Mouse (Mus musculus) midbrain, embryonic 13.5 days (tissue): ENCODE data around the gene Cmtm7. TPM values are rescaled to one million over a fixed set of nuclear protein-coding genes. Genes with fewer than 3 reads are reported as not detected.
"Not testable (repeated sequence)": the region's sequence is repeated elsewhere in the genome, so short reads cannot be mapped to it uniquely, and the experiment has no call there.

Source experiments
- ATAC-seq: fragments of 200-750 bp; cut with Nextera tagmentation; 2 replicates; pipeline ENCODE4 v1.8.0; 2017; ENCODE audit warnings: mild to moderate bottlenecking, moderate TSS enrichment, moderate library complexity
- H3K27ac ChIP-seq: fragments of 300-500 bp; sonication (generic); 2 replicates; pipeline ENCODE4 v1.5.1; 2015; ENCODE audit warnings: inconsistent platforms, mild to moderate bottlenecking, moderate library complexity
- H3K27me3 ChIP-seq: fragments of 300-500 bp; sonication (generic); 2 replicates; pipeline ENCODE4 v1.6.1; 2015; ENCODE audit warnings: mild to moderate bottlenecking, inconsistent platforms
- H3K36me3 ChIP-seq: fragments of 300-500 bp; sonication (generic); 2 replicates; pipeline ENCODE4 v1.6.1; 2015; ENCODE audit warnings: mild to moderate bottlenecking, inconsistent platforms
- H3K4me1 ChIP-seq: fragments of 300-500 bp; sonication (generic); replicated peaks from 2 replicates; pipeline ENCODE4 v1.6.1; 2015; ENCODE audit warnings: inconsistent platforms
- H3K4me2 ChIP-seq: fragments of 300-500 bp; sonication (generic); replicated peaks from 2 replicates; pipeline ENCODE4 v1.6.1; 2015; ENCODE audit warnings: moderate library complexity, mild to moderate bottlenecking, inconsistent platforms
- H3K4me3 ChIP-seq: fragments of 300-500 bp; sonication (generic); replicated peaks from 2 replicates; pipeline ENCODE4 v1.5.1; 2015; ENCODE audit warnings: mild to moderate bottlenecking, inconsistent platforms
- H3K9ac ChIP-seq: fragments of 300-500 bp; sonication (generic); replicated peaks from 2 replicates; pipeline ENCODE4 v1.6.1; 2015; ENCODE audit warnings: mild to moderate bottlenecking, inconsistent platforms
- H3K9me3 ChIP-seq: fragments of 300-500 bp; sonication (generic); 2 replicates; pipeline ENCODE4 v1.6.1; 2016; ENCODE audit warnings: mild to moderate bottlenecking, inconsistent platforms
- WGBS: fragments of 180-500 bp; shearing (Covaris S2); methylation state at CpG from one replicate; pipeline ENCODE4 v1.1.7; 2015; 5-methylcytosine and 5-hydroxymethylcytosine counted together
- polyA plus RNA-seq: library from polyadenylated mRNA; unstranded; fragments of >200 nt; fragmentation: Nextera tagmentation; extraction: Ambion mirVana; gene quantifications from 2 replicates; pipeline ENCODE4 v1.2.1, GENCODE M21; 2015

Gene Cmtm7
- polyA plus RNA-seq, 1 experiment from 2014 or later = 21.1 TPM

GRCm38 (mm10) chr9:114731871-114732682, 49.6 kb downstream of the Cmtm7 start:
- H3K4me2 ChIP-seq = peak overlapping the region; percentile 72

GRCm38 (mm10) chr9:114731011-114731755, 50.5 kb downstream of the Cmtm7 start, which contains the start of gene Cmtm6:
TSS of gene Cmtm6 (plus strand) at chr9:114731116.
- Histone ChIP-seq H3K9ac (peak within 1 kb of the TSS; percentile 92), H3K36me3 (no peaks in the 10 kb centered on the region), H3K9me3 (no peaks in the 10 kb centered on the region), H3K4me2 (peak within 1 kb of the TSS; percentile 72), H3K27ac (peak within 1 kb of the TSS; percentile 80), H3K27me3 (no peaks in the 10 kb centered on the region), H3K4me1 (peaks cover 22% of the 10 kb centered on the region), H3K4me3 (peak within 1 kb of the TSS; percentile 85)
- under 1% methylated on average over 53 of the region's 53 CpGs for WGBS
- peak; percentile 94 for ATAC-seq

More at GRCm38 (mm10) chr9:114731871-114732682, 49.6 kb downstream of the Cmtm7 start:
- Histone ChIP-seq H3K9ac (peak overlapping the region; percentile 92), H3K4me3 (peak overlapping the region; percentile 85), H3K9me3 (no peaks in the 10 kb centered on the region), H3K36me3 (peaks cover 2% of the 10 kb centered on the region; the same call in 1 of the 2 replicates), H3K27me3 (no peaks in the 10 kb centered on the region), H3K4me1 (peaks cover 22% of the 10 kb centered on the region), H3K27ac (no peak overlapping the region)
- 74% methylated on average over 12 of the region's 12 CpGs for WGBS
- no peak for ATAC-seq

- no peak for ATAC-seq
These were observed 51.5 kb downstream of the Cmtm7 start for GRCm38 (mm10) chr9:114729911-114730805.

GRCm38 (mm10) chr9:114728432-114728831, 53.2 kb downstream of the Cmtm7 start:
- 63% methylated on average over 2 of the region's 2 CpGs for WGBS
- not testable (repeated sequence) for ATAC-seq, H3K9ac ChIP-seq, H3K27me3 ChIP-seq, H3K4me3 ChIP-seq, H3K9me3 ChIP-seq, H3K27ac ChIP-seq, H3K4me2 ChIP-seq
- peaks cover 15% of the 10 kb centered on the region for H3K4me1 ChIP-seq
- H3K36me3 ChIP-seq = peaks cover 22% of the 10 kb centered on the region

More at GRCm38 (mm10) chr9:114729911-114730805, 51.5 kb downstream of the Cmtm7 start:
- no peaks in the 10 kb centered on the region for H3K27me3 ChIP-seq
- H3K4me1 ChIP-seq = peaks cover 22% of the 10 kb centered on the region
- WGBS = 42% methylated on average over 28 of the region's 30 CpGs
- H3K36me3 ChIP-seq = peaks cover 5% of the 10 kb centered on the region
- peak overlapping the region; percentile 85 for H3K4me3 ChIP-seq
- H3K9ac ChIP-seq = no peak overlapping the region
- H3K27ac ChIP-seq = no peak overlapping the region
- peak overlapping the region; percentile 72 for H3K4me2 ChIP-seq
- no peaks in the 10 kb centered on the region for H3K9me3 ChIP-seq

GRCm38 (mm10) chr9:114727315-114727714, 54.3 kb downstream of the Cmtm7 start:
- no peak overlapping the region for H3K4me3 ChIP-seq

GRCm38 (mm10) chr9:114716677-114717331, 64.9 kb downstream of the Cmtm7 start:
- H3K4me3 ChIP-seq = no peak overlapping the region
- no peak overlapping the region for H3K4me2 ChIP-seq
- 88% methylated on average over 18 of the region's 18 CpGs for WGBS
- H3K36me3 ChIP-seq = peaks cover 98% of the 10 kb centered on the region
- ATAC-seq = no peak
- H3K9ac ChIP-seq = no peak overlapping the region
- H3K27me3 ChIP-seq = no peaks in the 10 kb centered on the region
- no peaks in the 10 kb centered on the region for H3K4me1 ChIP-seq
- no peaks in the 10 kb centered on the region for H3K9me3 ChIP-seq
- no peak overlapping the region for H3K27ac ChIP-seq

More at GRCm38 (mm10) chr9:114727315-114727714, 54.3 kb downstream of the Cmtm7 start:
- Histone ChIP-seq H3K4me2 (no peak overlapping the region), H3K9me3 (no peaks in the 10 kb centered on the region), H3K27me3 (no peaks in the 10 kb centered on the region), H3K4me1 (peaks cover 8% of the 10 kb centered on the region), H3K36me3 (peaks cover 33% of the 10 kb centered on the region), H3K27ac (no peak overlapping the region), H3K9ac (no peak overlapping the region)
- WGBS = 3% methylated on average over 3 of the region's 3 CpGs
- no peak for ATAC-seq

GRCm38 (mm10) chr9:114713481-114713880, 68.2 kb downstream of the Cmtm7 start:
- Histone ChIP-seq H3K36me3 (peaks cover 95% of the 10 kb centered on the region), H3K27ac (no peak overlapping the region)
- WGBS = 91% methylated on average over 7 of the region's 7 CpGs

GRCm38 (mm10) chr9:114710345-114710744, 71.3 kb downstream of the Cmtm7 start:
- Histone ChIP-seq H3K27me3 (no peaks in the 10 kb centered on the region), H3K4me2 (no peak overlapping the region), H3K4me1 (no peaks in the 10 kb centered on the region), H3K9ac (no peak overlapping the region), H3K36me3 (peaks cover 93% of the 10 kb centered on the region), H3K4me3 (no peak overlapping the region), H3K9me3 (no peaks in the 10 kb centered on the region), H3K27ac (no peak overlapping the region)
- no peak for ATAC-seq
- 83% methylated on average over 7 of the region's 7 CpGs for WGBS

More at GRCm38 (mm10) chr9:114713481-114713880, 68.2 kb downstream of the Cmtm7 start:
- no peak overlapping the region for H3K9ac ChIP-seq
- no peak overlapping the region for H3K4me3 ChIP-seq
- no peaks in the 10 kb centered on the region for H3K9me3 ChIP-seq
- H3K4me2 ChIP-seq = no peak overlapping the region
- no peaks in the 10 kb centered on the region for H3K27me3 ChIP-seq
- no peaks in the 10 kb centered on the region for H3K4me1 ChIP-seq
- ATAC-seq = no peak

- no peak overlapping the region for H3K9ac ChIP-seq
- no peaks in the 10 kb centered on the region for H3K4me1 ChIP-seq
- H3K27ac ChIP-seq = no peak overlapping the region
- H3K4me3 ChIP-seq = no peak overlapping the region
- no peak for ATAC-seq
- no peaks in the 10 kb centered on the region for H3K27me3 ChIP-seq
- H3K36me3 ChIP-seq = peaks cover 77% of the 10 kb centered on the region
- no peak overlapping the region for H3K4me2 ChIP-seq
- 96% methylated on average over 4 of the region's 4 CpGs for WGBS
- no peaks in the 10 kb centered on the region for H3K9me3 ChIP-seq
These were observed 73.9 kb downstream of the Cmtm7 start for GRCm38 (mm10) chr9:114707805-114708204.
